In genomic region chr4:41329481-41329880, GRCm38 (mm10) we compare ENCODE assay signal across 20 mouse cellular contexts.
"Had no signal": no experiment of that assay in that cellular context is flagged by ENCODE, and none has a peak within 500 bp of the region (broad histone marks: within the 10 kb centered on the region; RNA-seq: fewer than 3 reads in every experiment).

No protein-coding gene starts in this region.

- H3K36me3 ChIP-seq: kidney, embryonic 15.5 days; midbrain, embryonic 10.5 days; midbrain, embryonic 13.5 days had no signal

- H3K27me3 ChIP-seq: kidney, embryonic 15.5 days; midbrain, embryonic 13.5 days had no signal

- ATAC-seq: intestine, postnatal 0 days; midbrain, embryonic 13.5 days; midbrain, embryonic 16.5 days had no signal

- DNase-seq: kidney, adult 2 months; kidney, postnatal 10 days; kidney, postnatal 36 days; layer of hippocampus, postnatal 36 days; lung, adult 2 months; lung, postnatal 14 days; lung, postnatal 4 days; right cerebral cortex, adult 18-20 months; right cerebral cortex, postnatal 14 days; right cerebral cortex, postnatal 4 days; thymus, adult 2 months; thymus, postnatal 25 days had no signal

- H3K4me2 ChIP-seq: kidney, embryonic 15.5 days; midbrain, embryonic 13.5 days had no signal

- H3K9me3 ChIP-seq: kidney, embryonic 15.5 days; midbrain, embryonic 10.5 days; midbrain, embryonic 13.5 days had no signal

- H3K9ac ChIP-seq: kidney, embryonic 15.5 days; liver, embryonic 14.5 days; midbrain, embryonic 13.5 days had no signal

- H3K4me1 ChIP-seq: kidney, embryonic 15.5 days; midbrain, embryonic 13.5 days had no signal

- H3K27ac ChIP-seq: kidney, embryonic 15.5 days; left cerebral cortex, adult 2 months; midbrain, embryonic 10.5 days; midbrain, embryonic 13.5 days; stomach, postnatal 0 days had no signal

- H3K4me3 ChIP-seq: kidney, embryonic 15.5 days; left cerebral cortex, adult 2 months; midbrain, embryonic 10.5 days; midbrain, embryonic 13.5 days had no signal
